In the genomic region with DNA sequence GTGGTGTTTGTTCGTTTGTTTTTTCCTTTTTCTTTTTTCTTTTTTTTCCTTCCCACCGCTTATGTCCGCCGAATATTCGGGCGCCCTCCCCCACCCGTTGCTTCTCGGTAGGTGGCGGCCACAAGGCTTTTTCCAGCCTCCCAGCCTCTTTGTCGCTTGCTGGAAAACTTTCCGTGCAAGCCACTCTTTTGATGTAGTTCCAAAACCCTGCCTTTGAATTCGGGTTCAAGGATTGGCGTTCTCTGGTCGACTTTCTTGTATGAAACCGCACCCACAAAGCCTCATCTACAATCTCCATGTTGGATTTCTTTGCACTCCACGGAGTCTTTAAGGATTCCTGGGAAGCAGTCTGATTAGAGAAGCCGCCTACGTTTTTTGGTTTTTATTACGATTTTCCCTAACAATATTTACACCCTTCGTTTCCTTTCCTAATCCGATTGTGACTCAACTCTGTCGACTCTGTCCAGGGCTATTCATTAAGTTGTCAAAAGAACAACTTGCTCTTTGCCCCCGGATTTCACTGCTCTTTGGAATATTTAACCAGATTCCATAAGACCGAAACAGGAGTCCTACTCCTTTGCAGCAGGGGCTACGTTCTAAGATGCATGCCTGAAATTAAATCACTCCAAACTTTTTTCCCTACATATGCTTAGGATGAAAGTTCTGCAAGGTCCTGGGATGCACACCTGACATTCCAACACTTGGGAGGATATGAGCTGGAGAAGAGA, we compare ENCODE assay signal across 8 mouse cellular contexts. TPM values are rescaled to one million over a fixed set of nuclear protein-coding genes. Genes with fewer than 3 reads are reported as not detected.
A peak's percentile ranks its signal among the peaks of the same experiment; 100 is the strongest.
DNase-seq lines count a peak whose midpoint lies in the region; ATAC-seq and TF ChIP-seq lines count a peak whose summit lies in the region.

No protein-coding gene starts in this region.

- peak overlapping the region; percentile 69 for H3K4me2 ChIP-seq in embryonic facial prominence, embryonic 15.5 days (replicated peaks)
- peak overlapping the region; percentile 87 for H3K4me2 ChIP-seq in heart, embryonic 13.5 days
- H3K4me2 ChIP-seq in kidney, embryonic 15.5 days = peak overlapping the region; percentile 75
- H3K4me2 ChIP-seq in myocyte (ENCODE audit: low read depth) = peak overlapping the region; percentile 90

- H3K36me3 ChIP-seq in embryonic facial prominence, embryonic 15.5 days = peaks cover 3% of the 10 kb centered on the region; the same call in 1 of the 2 replicates
- H3K36me3 ChIP-seq in heart, embryonic 13.5 days = peaks cover 12% of the 10 kb centered on the region
- H3K36me3 ChIP-seq in kidney, embryonic 15.5 days = peaks cover 9% of the 10 kb centered on the region
- H3K36me3 ChIP-seq in myocyte (ENCODE audit: control insufficient read depth, insufficient read depth) = no peaks in the 10 kb centered on the region

- H3K9me3 ChIP-seq in embryonic facial prominence, embryonic 15.5 days (replicated peaks) = no peaks in the 10 kb centered on the region
- no peaks in the 10 kb centered on the region for H3K9me3 ChIP-seq in heart, embryonic 13.5 days
- no peaks in the 10 kb centered on the region for H3K9me3 ChIP-seq in kidney, embryonic 15.5 days (replicated peaks)

- under 1% methylated on average over 25 of the region's 25 CpGs for WGBS in embryonic facial prominence, embryonic 15.5 days
- WGBS in heart, embryonic 13.5 days = 2% methylated on average over 25 of the region's 25 CpGs
- under 1% methylated on average over 25 of the region's 25 CpGs for WGBS in kidney, embryonic 15.5 days

- H3K27me3 ChIP-seq in embryonic facial prominence, embryonic 15.5 days = no peaks in the 10 kb centered on the region
- H3K27me3 ChIP-seq in heart, embryonic 13.5 days (replicated peaks) = no peaks in the 10 kb centered on the region
- H3K27me3 ChIP-seq in kidney, embryonic 15.5 days = no peaks in the 10 kb centered on the region
- no peaks in the 10 kb centered on the region for H3K27me3 ChIP-seq in myocyte (ENCODE audit: control insufficient read depth, insufficient read depth, insufficient read length)

- peak overlapping the region; percentile 39; the same call in 1 of the 2 replicates for H3K9ac ChIP-seq in embryonic facial prominence, embryonic 15.5 days
- H3K9ac ChIP-seq in heart, embryonic 13.5 days = peak overlapping the region; percentile 90
- peak overlapping the region; percentile 75 for H3K9ac ChIP-seq in kidney, embryonic 15.5 days

- DNase-seq in 416B (ENCODE audit: low read depth) = peak; percentile 62
- peak; percentile 84 to 95 for DNase-seq in adrenal gland, adult (ENCODE audit: inconsistent age in 2 of 2, low spot score in 1 of 2)
- peak; percentile 63 for DNase-seq in liver
- peak; percentile 33 for DNase-seq in thymus, postnatal 25 days

- peak overlapping the region; percentile 96 for H3ac ChIP-seq in myocyte (ENCODE audit: control insufficient read depth, insufficient read length)

- ATAC-seq in embryonic facial prominence, embryonic 15.5 days (ENCODE audit: insufficient number of reproducible peaks, low FRiP score, low TSS enrichment, low read depth) = no peak
- ATAC-seq in heart, embryonic 13.5 days (ENCODE audit: extremely low read depth, insufficient number of reproducible peaks, low FRiP score, low TSS enrichment) = no peak
- ATAC-seq in kidney, embryonic 15.5 days (replicated peaks; ENCODE audit: low FRiP score) = no peak

- peak overlapping the region; percentile 99 for H3K27ac ChIP-seq in embryonic facial prominence, embryonic 15.5 days (replicated peaks)
- peak overlapping the region; percentile 100 for H3K27ac ChIP-seq in heart, embryonic 13.5 days (replicated peaks)
- H3K27ac ChIP-seq in kidney, embryonic 15.5 days = peak overlapping the region; percentile 100

- peaks cover 35% of the 10 kb centered on the region for H3K79me2 ChIP-seq in myocyte (ENCODE audit: control insufficient read depth, insufficient read depth)

- peak overlapping the region; percentile 67 for H3K4me3 ChIP-seq in embryonic facial prominence, embryonic 15.5 days (replicated peaks)
- H3K4me3 ChIP-seq in heart, embryonic 13.5 days = peak overlapping the region; percentile 96
- H3K4me3 ChIP-seq in kidney, embryonic 15.5 days (replicated peaks) = peak overlapping the region; percentile 90
- H3K4me3 ChIP-seq in myocyte = peak overlapping the region; percentile 88

- H3K4me1 ChIP-seq in embryonic facial prominence, embryonic 15.5 days = peaks cover 36% of the 10 kb centered on the region
- peaks cover 46% of the 10 kb centered on the region for H3K4me1 ChIP-seq in heart, embryonic 13.5 days
- peaks cover 34% of the 10 kb centered on the region for H3K4me1 ChIP-seq in kidney, embryonic 15.5 days

- no peak for TF ChIP-seq POLR2A in myocyte (IDR thresholded peaks at IDR 0.05; ENCODE audit: insufficient read length, low read depth)

TF ChIP-seq in myocyte, 11 proteins besides CTCF, POLR2A, EP300 and RAD21:
- no peak for TF ChIP-seq USF1 (IDR thresholded peaks at IDR 0.05; ENCODE audit: low read depth)
- no peak for TF ChIP-seq MAX (IDR thresholded peaks at IDR 0.05; ENCODE audit: low read depth)
- no peak for TF ChIP-seq POLR2AphosphoS2 (IDR thresholded peaks at IDR 0.05; ENCODE audit: insufficient read length, low read depth)
- no peak for TF ChIP-seq MYOD1 (IDR thresholded peaks at IDR 0.05; ENCODE audit: control insufficient read depth in 1 of 3, insufficient read length in 2 of 3, low read depth in 2 of 3)
- TF ChIP-seq E2F4 (IDR thresholded peaks at IDR 0.05; ENCODE audit: insufficient read depth) = no peak
- no peak for TF ChIP-seq TCF12 (IDR thresholded peaks at IDR 0.05; ENCODE audit: insufficient read depth, poor library complexity, severe bottlenecking)
- TF ChIP-seq CEBPB (IDR thresholded peaks at IDR 0.05; ENCODE audit: insufficient read depth, poor library complexity, severe bottlenecking) = no peak
- no peak for TF ChIP-seq REST (IDR thresholded peaks at IDR 0.05; ENCODE audit: insufficient read depth, insufficient read length)
- no peak for TF ChIP-seq SRF (IDR thresholded peaks at IDR 0.05; ENCODE audit: control insufficient read depth, insufficient read length, low read depth)
- no peak for TF ChIP-seq TCF3 (IDR thresholded peaks at IDR 0.05; ENCODE audit: insufficient read length, low read depth)
- no peak for TF ChIP-seq MYOG (IDR thresholded peaks at IDR 0.05; ENCODE audit: control insufficient read depth in 1 of 3, insufficient read depth in 1 of 3, insufficient read length in 2 of 3, low read depth in 2 of 3)

RNA-seq across cellular contexts. Expression of a gene that starts 1.2 kb away (rescaled TPM):
- polyA plus RNA-seq in embryonic facial prominence, embryonic 15.5 days (2015; fragmentation: Nextera tagmentation; extraction: Ambion mirVana) = 190 and 202 TPM in 2 replicates
- polyA plus RNA-seq in heart, embryonic 13.5 days (2015; fragmentation: Nextera tagmentation; extraction: Ambion mirVana) = 125 and 127 TPM in 2 replicates
- polyA plus RNA-seq in kidney, embryonic 15.5 days (2015; fragmentation: Nextera tagmentation; extraction: Ambion mirVana) = 196 and 197 TPM in 2 replicates
- polyA plus RNA-seq in myocyte (2012; fragmentation: generic; extraction: Trizol) = 79.7 TPM

Comparison
In these comparisons a context has a peak if more than half of its experiments do, and no peak if none do; other contexts are left out.
1. DNase-seq: peak in every context shown above with its lines; median percentile 90 in adrenal gland, adult; 63 in liver; 62 in 416B; 33 in thymus, postnatal 25 days.
2. H3K9ac ChIP-seq: peak in every context shown above with its lines; median percentile 90 in heart, embryonic 13.5 days; 75 in kidney, embryonic 15.5 days; 39 in embryonic facial prominence, embryonic 15.5 days.